Mouse (Mus musculus): Measurements from ENCODE around the gene Ctdnep1. TPM values are rescaled to one million over a fixed set of nuclear protein-coding genes. Genes with fewer than 3 reads are reported as not detected.

Gene Ctdnep1
- total RNA-seq, 1 experiment from 2014 or later: 42.8 TPM

Other genes with a start within 250 kb of the Ctdnep1 start
- gene Polr2a, start 222.5 kb upstream of the Ctdnep1 start, total RNA-seq (2017): 40.2 and 59.4 TPM in 2 replicates
- not detected in 2 replicates for gene Slc35g3, start 219.2 kb upstream of the Ctdnep1 start, total RNA-seq (2017)
- gene Zbtb4, start 215.2 kb upstream of the Ctdnep1 start, total RNA-seq (2017): 22.0 and 27.8 TPM in 2 replicates
- gene Chrnb1, start 185.2 kb upstream of the Ctdnep1 start, total RNA-seq (2017): 3.5 and 5.3 TPM in 2 replicates
- not detected in 2 replicates for gene Fgf11, start 179.3 kb upstream of the Ctdnep1 start, total RNA-seq (2017)
- 0.58 TPM in 1 of 2 replicates, not detected in the other for gene Tmem102, start 175.5 kb upstream of the Ctdnep1 start, total RNA-seq (2017)
- gene Gm39566, start 165.9 kb upstream of the Ctdnep1 start, total RNA-seq (2017): not detected in 2 replicates
- gene Spem2, start 162.7 kb upstream of the Ctdnep1 start, total RNA-seq (2017): 0.47 TPM in 1 of 2 replicates, not detected in the other
- not detected in 2 replicates for gene Spem1, start 159.0 kb upstream of the Ctdnep1 start, total RNA-seq (2017)
- 0.12 TPM in 1 of 2 replicates, not detected in the other for gene Nlgn2, start 143.4 kb upstream of the Ctdnep1 start, total RNA-seq (2017)
- 9.1 and 13.3 TPM in 2 replicates for gene Tmem256, start 142.6 kb upstream of the Ctdnep1 start, total RNA-seq (2017)
- 4.4 and 5.0 TPM in 2 replicates for gene Plscr3, start 134.8 kb upstream of the Ctdnep1 start, total RNA-seq (2017)
- not detected in 2 replicates for gene Tnk1, start 122.4 kb upstream of the Ctdnep1 start, total RNA-seq (2017)
- gene Tmem95, start 103.1 kb upstream of the Ctdnep1 start, total RNA-seq (2017): not detected in 2 replicates
- 9.0 and 9.5 TPM in 2 replicates for gene Kctd11, start 99.8 kb upstream of the Ctdnep1 start, total RNA-seq (2017)
- 245 and 247 TPM in 2 replicates for gene Acap1, start 85.6 kb upstream of the Ctdnep1 start, total RNA-seq (2017)
- 2.8 and 3.8 TPM in 2 replicates for gene 2810408A11Rik, start 80.2 kb upstream of the Ctdnep1 start, total RNA-seq (2017)
- gene Neurl4, start 80.1 kb upstream of the Ctdnep1 start, total RNA-seq (2017): 64.1 and 71.1 TPM in 2 replicates
- 103 TPM in 2 replicates for gene Gps2, start 67.3 kb upstream of the Ctdnep1 start, total RNA-seq (2017)
- 155 and 165 TPM in 2 replicates for gene Eif5a, start 59.2 kb upstream of the Ctdnep1 start, total RNA-seq (2017)
- gene Ybx2, start 45.4 kb upstream of the Ctdnep1 start, total RNA-seq (2017): not detected in 2 replicates
- not detected in 2 replicates for gene Slc2a4, start 33.0 kb upstream of the Ctdnep1 start, total RNA-seq (2017)
- gene Cldn7, start 16.4 kb upstream of the Ctdnep1 start, total RNA-seq (2017): 0.47 TPM in 1 of 2 replicates, not detected in the other
- 21.6 and 23.2 TPM in 2 replicates for gene Elp5, start 1.4 kb downstream of the Ctdnep1 start, total RNA-seq (2017)
- gene Gabarap, start 10.0 kb downstream of the Ctdnep1 start, total RNA-seq (2017): 397 and 455 TPM in 2 replicates
- 74.4 and 80.3 TPM in 2 replicates for gene Phf23, start 14.6 kb downstream of the Ctdnep1 start, total RNA-seq (2017)
- gene Dvl2, start 19.4 kb downstream of the Ctdnep1 start, total RNA-seq (2017): 41.0 and 41.7 TPM in 2 replicates
- gene Acadvl, start 34.3 kb downstream of the Ctdnep1 start, total RNA-seq (2017): 45.2 and 46.7 TPM in 2 replicates
- gene Dlg4, start 35.8 kb downstream of the Ctdnep1 start, total RNA-seq (2017): 2.4 and 2.9 TPM in 2 replicates
- not detected in 2 replicates for gene Asgr1, start 72.9 kb downstream of the Ctdnep1 start, total RNA-seq (2017)
- not detected in 2 replicates for gene Asgr2, start 111.5 kb downstream of the Ctdnep1 start, total RNA-seq (2017)
- gene Mgl2, start 149.2 kb downstream of the Ctdnep1 start, total RNA-seq (2017): not detected in 2 replicates
- gene Clec10a, start 175.0 kb downstream of the Ctdnep1 start, total RNA-seq (2017): 2.6 and 3.6 TPM in 2 replicates
- 1.4 and 2.7 TPM in 2 replicates for gene Slc16a11, start 231.6 kb downstream of the Ctdnep1 start, total RNA-seq (2017)
- 1.5 and 2.1 TPM in 2 replicates for gene Slc16a13, start 239.9 kb downstream of the Ctdnep1 start, total RNA-seq (2017)
- 0.12 TPM in 1 of 2 replicates, not detected in the other for gene Bcl6b, start 248.6 kb downstream of the Ctdnep1 start, total RNA-seq (2017)